Mouse (Mus musculus) lung, postnatal 0 days (tissue): ENCODE data around the gene Cav2. TPM values are rescaled to one million over a fixed set of nuclear protein-coding genes. Genes with fewer than 3 reads are reported as not detected.

Experiments used
- ATAC-seq: fragments of 200-750 bp; cut with Nextera tagmentation; 2 replicates; pipeline ENCODE4 v1.8.0; 2017; ENCODE audit warnings: moderate library complexity
- DNase-seq: peaks from one replicate; pipeline ENCODE4 v3.0.0-alpha.2; 2016; ENCODE audit warnings: low spot score
- H3K27ac ChIP-seq: fragments of 300-500 bp; sonication (generic); 2 replicates; pipeline ENCODE4 v1.5.1; 2014; ENCODE audit warnings: antibody characterized with exemption, mild to moderate bottlenecking, low read length, mixed read lengths
- H3K27me3 ChIP-seq: fragments of 300-500 bp; sonication (generic); replicated peaks from 2 replicates; pipeline ENCODE4 v1.6.1; 2014; ENCODE audit warnings: low read length, mixed read lengths; ENCODE audit not compliant: insufficient read depth
- H3K36me3 ChIP-seq: fragments of 300-500 bp; sonication (generic); 2 replicates; pipeline ENCODE4 v1.6.1; 2014; ENCODE audit warnings: low read length, mixed read lengths; ENCODE audit not compliant: insufficient read depth
- H3K4me1 ChIP-seq: fragments of 300-500 bp; sonication (generic); 2 replicates; pipeline ENCODE4 v1.6.1; 2014; ENCODE audit warnings: antibody characterized with exemption, low read depth, low read length, mixed read lengths; ENCODE audit not compliant: insufficient read depth
- H3K4me2 ChIP-seq: fragments of 300-500 bp; sonication (generic); replicated peaks from 2 replicates; pipeline ENCODE4 v1.6.1; 2014; ENCODE audit warnings: low read depth, mild to moderate bottlenecking, low read length, moderate library complexity, mixed read lengths
- H3K4me3 ChIP-seq: fragments of 300-500 bp; sonication (generic); 2 replicates; pipeline ENCODE4 v1.5.1; 2014; ENCODE audit warnings: low read depth, low read length
- H3K9ac ChIP-seq: fragments of 300-500 bp; sonication (generic); replicated peaks from 2 replicates; pipeline ENCODE4 v1.6.1; 2014; ENCODE audit warnings: low read depth, mild to moderate bottlenecking
- H3K9me3 ChIP-seq: fragments of 300-500 bp; sonication (generic); 2 replicates; pipeline ENCODE4 v1.6.1; 2016; ENCODE audit warnings: low read length, mixed read lengths
- CTCF ChIP-seq: IDR thresholded peaks from 2 replicates; pipeline ENCODE4 v1.5.1; 2016; ENCODE audit warnings: antibody characterized with exemption, mild to moderate bottlenecking
- EP300 ChIP-seq: IDR thresholded peaks from 2 replicates; pipeline ENCODE4 v1.6.1; 2016; ENCODE audit warnings: antibody characterized with exemption, mild to moderate bottlenecking, control low read depth
- WGBS: fragments of 180-500 bp; shearing (Covaris S2); extraction: QIAGEN DNeasy Blood & Tissue Kit; methylation state at CpG from one replicate; pipeline ENCODE4 v1.1.7; 2014; 5-methylcytosine and 5-hydroxymethylcytosine counted together
- polyA plus RNA-seq: library from polyadenylated mRNA; unstranded; fragments of >200 nt; fragmentation: Nextera tagmentation; extraction: Ambion mirVana; gene quantifications from 2 replicates; pipeline ENCODE4 v1.2.1, GENCODE M21; 2015

The Cav2 gene
- polyA plus RNA-seq, 1 experiment from 2014 or later, result 318 TPM

- no peaks in the 10 kb centered on the region for H3K9me3 ChIP-seq
- no peak for ATAC-seq
- TF ChIP-seq CTCF, result no peak
- TF ChIP-seq EP300, result no peak
- peak overlapping the region; percentile 52; the same call in 1 of the 2 replicates for H3K9ac ChIP-seq
- H3K4me2 ChIP-seq, result peak overlapping the region; percentile 77
- peak overlapping the region; percentile 59 for H3K4me3 ChIP-seq
- 7% methylated on average over 8 of the region's 8 CpGs for WGBS
- H3K27ac ChIP-seq, result peak overlapping the region; percentile 96
- no peak for DNase-seq
- H3K4me1 ChIP-seq, result peaks cover 3% of the 10 kb centered on the region; the same call in 1 of the 2 replicates
- H3K36me3 ChIP-seq, result no peaks in the 10 kb centered on the region
- H3K27me3 ChIP-seq, result no peaks in the 10 kb centered on the region
These were observed 740 bp downstream of the Cav2 start for GRCm38 (mm10) chr6:17281757-17282092.

- DNase-seq, result peak; percentile 66
- peak; percentile 39 for ATAC-seq
- Histone ChIP-seq H3K4me3 (peak overlapping the region; percentile 59), H3K4me1 (peaks cover 5% of the 10 kb centered on the region; the same call in 1 of the 2 replicates), H3K9ac (peak overlapping the region; percentile 52; the same call in 1 of the 2 replicates), H3K27ac (peak overlapping the region; percentile 96), H3K36me3 (no peaks in the 10 kb centered on the region), H3K4me2 (peak overlapping the region; percentile 77), H3K27me3 (no peaks in the 10 kb centered on the region), H3K9me3 (no peaks in the 10 kb centered on the region)
- WGBS, result 17% methylated on average over 5 of the region's 5 CpGs
- no peak for TF ChIP-seq CTCF
- peak; percentile 57; the same call in 1 of the 2 replicates for TF ChIP-seq EP300
These were observed 1.2 kb downstream of the Cav2 start for GRCm38 (mm10) chr6:17282159-17282558.

- Histone ChIP-seq H3K36me3 (no peaks in the 10 kb centered on the region), H3K4me1 (peaks cover 5% of the 10 kb centered on the region; the same call in 1 of the 2 replicates), H3K9ac (no peak overlapping the region), H3K4me2 (no peak overlapping the region), H3K27ac (no peak overlapping the region), H3K4me3 (no peak overlapping the region), H3K27me3 (no peaks in the 10 kb centered on the region), H3K9me3 (no peaks in the 10 kb centered on the region)
- WGBS, result 41% methylated on average over 3 of the region's 3 CpGs
- DNase-seq (peak; percentile 44), ATAC-seq (no peak)
- no peak for TF ChIP-seq CTCF
- no peak for TF ChIP-seq EP300
These were observed 2.8 kb downstream of the Cav2 start for GRCm38 (mm10) chr6:17283834-17284233.

- DNase-seq (peak; percentile 60), ATAC-seq (peak; percentile 37; the same call in 1 of the 2 replicates)
- Histone ChIP-seq H3K9ac (no peak overlapping the region), H3K4me3 (no peak overlapping the region), H3K36me3 (no peaks in the 10 kb centered on the region), H3K4me1 (peaks cover 5% of the 10 kb centered on the region; the same call in 1 of the 2 replicates), H3K9me3 (no peaks in the 10 kb centered on the region), H3K4me2 (no peak overlapping the region), H3K27ac (peak overlapping the region; percentile 57; the same call in 1 of the 2 replicates), H3K27me3 (no peaks in the 10 kb centered on the region)
- no peak for TF ChIP-seq CTCF
- peak; percentile 85 for TF ChIP-seq EP300
- 45% methylated on average over 4 of the region's 4 CpGs for WGBS
These were observed 5.4 kb downstream of the Cav2 start for GRCm38 (mm10) chr6:17286381-17286780.

GRCm38 (mm10) chr6:17295116-17295515 lies 14.1 kb downstream of the Cav2 start:
- H3K27me3 ChIP-seq, result no peaks in the 10 kb centered on the region
- ATAC-seq (no peak), DNase-seq (no peak)
- WGBS, result 84% methylated on average over 5 of the region's 5 CpGs
- no peaks in the 10 kb centered on the region for H3K9me3 ChIP-seq
- H3K4me3 ChIP-seq, result no peak overlapping the region
- H3K36me3 ChIP-seq, result no peaks in the 10 kb centered on the region
- H3K4me2 ChIP-seq, result no peak overlapping the region
- H3K27ac ChIP-seq, result no peak overlapping the region
- TF ChIP-seq EP300 (no peak), CTCF (no peak)
- no peak overlapping the region for H3K9ac ChIP-seq
- no peaks in the 10 kb centered on the region for H3K4me1 ChIP-seq

GRCm38 (mm10) chr6:17305954-17306601 lies 25.1 kb downstream of the Cav2 start, which contains the start of gene Cav1:
Cav1 (plus strand) TSS chr6:17306335.
- no peaks in the 10 kb centered on the region for H3K4me1 ChIP-seq
- no peaks in the 10 kb centered on the region for H3K36me3 ChIP-seq
- TF ChIP-seq EP300 (peak; percentile 54; the same call in 1 of the 2 replicates), CTCF (peak; percentile 47)
- ATAC-seq, result peak; percentile 78
- H3K9ac ChIP-seq, result peak within 1 kb of the TSS; percentile 72
- under 1% methylated on average over 25 of the region's 26 CpGs for WGBS
- peak; percentile 88 for DNase-seq
- H3K4me2 ChIP-seq, result peak within 1 kb of the TSS; percentile 76
- peak within 1 kb of the TSS; percentile 53 for H3K4me3 ChIP-seq
- peak within 1 kb of the TSS; percentile 90 for H3K27ac ChIP-seq
- H3K9me3 ChIP-seq, result no peaks in the 10 kb centered on the region
- H3K27me3 ChIP-seq, result no peaks in the 10 kb centered on the region
